Mouse (Mus musculus): ENCODE measurements around the gene Cep131. TPM values are rescaled to one million over a fixed set of nuclear protein-coding genes. Genes with fewer than 3 reads are reported as not detected.

Cep131 gene
- polyA plus RNA-seq, 1 experiment from 2014 or later = 3.1 TPM

- H3K4me3 ChIP-seq (ENCODE audit: low read depth, low read length) = no peak overlapping the region
- H3K4me2 ChIP-seq (ENCODE audit: low read depth, low read length) = peak overlapping the region; percentile 63
- 41% methylated on average over 7 of the region's 7 CpGs for WGBS (ENCODE audit: insufficient replicate concordance)
- TF ChIP-seq CTCF (IDR thresholded peaks at IDR 0.05; ENCODE audit: low read depth) = no peak
- no peak for TF ChIP-seq EP300 (IDR thresholded peaks at IDR 0.05; ENCODE audit: low read depth)
- DNase-seq (no peak), ATAC-seq (no peak)
- H3K27me3 ChIP-seq (ENCODE audit: insufficient read depth, low read length) = peaks cover 19% of the 10 kb centered on the region
- H3K36me3 ChIP-seq (replicated peaks; ENCODE audit: insufficient read depth, low read length) = no peaks in the 10 kb centered on the region
- H3K9me3 ChIP-seq (ENCODE audit: low read length) = no peaks in the 10 kb centered on the region
- peaks cover 13% of the 10 kb centered on the region for H3K4me1 ChIP-seq (ENCODE audit: insufficient read depth)
- H3K9ac ChIP-seq (replicated peaks) = no peak overlapping the region; the same call in 1 of the 2 replicates
- H3K27ac ChIP-seq (ENCODE audit: low read depth) = peak overlapping the region; percentile 88
Observed at GRCm38 (mm10) chr11:120042141-120042838, 44.3 kb downstream of the Cep131 start.

GRCm38 (mm10) chr11:120041191-120042123 lies 45.2 kb downstream of the Cep131 start:
- peak overlapping the region; percentile 63 for H3K4me2 ChIP-seq (ENCODE audit: low read depth, low read length)
- peak overlapping the region; percentile 88 for H3K27ac ChIP-seq (ENCODE audit: low read depth)
- peak overlapping the region; percentile 12 for H3K9ac ChIP-seq (replicated peaks)
- H3K36me3 ChIP-seq (replicated peaks; ENCODE audit: insufficient read depth, low read length) = no peaks in the 10 kb centered on the region
- H3K9me3 ChIP-seq (ENCODE audit: low read length) = no peaks in the 10 kb centered on the region
- H3K4me3 ChIP-seq (ENCODE audit: low read depth, low read length) = peak overlapping the region; percentile 37
- DNase-seq (peak; percentile 74), ATAC-seq (peak; percentile 74)
- H3K27me3 ChIP-seq (ENCODE audit: insufficient read depth, low read length) = peaks cover 11% of the 10 kb centered on the region
- TF ChIP-seq EP300 (IDR thresholded peaks at IDR 0.05; ENCODE audit: low read depth) (no peak), CTCF (IDR thresholded peaks at IDR 0.05; ENCODE audit: low read depth) (no peak)
- WGBS (ENCODE audit: insufficient replicate concordance) = 43% methylated on average over 13 of the region's 13 CpGs
- peaks cover 10% of the 10 kb centered on the region for H3K4me1 ChIP-seq (ENCODE audit: insufficient read depth)

GRCm38 (mm10) chr11:120040440-120040839 lies 46.2 kb downstream of the Cep131 start:
- Histone ChIP-seq H3K36me3 (replicated peaks; ENCODE audit: insufficient read depth, low read length) (no peaks in the 10 kb centered on the region), H3K9me3 (ENCODE audit: low read length) (no peaks in the 10 kb centered on the region), H3K9ac (replicated peaks) (peak overlapping the region; percentile 12; the same call in 1 of the 2 replicates), H3K4me3 (ENCODE audit: low read depth, low read length) (no peak overlapping the region; the same call in 1 of the 2 replicates), H3K27ac (ENCODE audit: low read depth) (peak overlapping the region; percentile 88), H3K4me1 (ENCODE audit: insufficient read depth) (peaks cover 10% of the 10 kb centered on the region), H3K27me3 (ENCODE audit: insufficient read depth, low read length) (0 out of 2 replicates have a peak, but pooled peaks cover 2% of the 10 kb centered on the region), H3K4me2 (ENCODE audit: low read depth, low read length) (peak overlapping the region; percentile 63)
- no peak for TF ChIP-seq CTCF (IDR thresholded peaks at IDR 0.05; ENCODE audit: low read depth)
- no peak for TF ChIP-seq EP300 (IDR thresholded peaks at IDR 0.05; ENCODE audit: low read depth)
- 43% methylated on average over 8 of the region's 8 CpGs for WGBS (ENCODE audit: insufficient replicate concordance)
- ATAC-seq (no peak), DNase-seq (no peak)

GRCm38 (mm10) chr11:120039581-120039980 lies 47.0 kb downstream of the Cep131 start:
- no peak for DNase-seq
- peak overlapping the region; percentile 80 for H3K27ac ChIP-seq (ENCODE audit: low read depth)
- WGBS (ENCODE audit: insufficient replicate concordance) = 30% methylated on average over 4 of the region's 4 CpGs

GRCm38 (mm10) chr11:120034762-120035161 lies 51.9 kb downstream of the Cep131 start:
- no peak for TF ChIP-seq EP300 (IDR thresholded peaks at IDR 0.05; ENCODE audit: low read depth)
- no peak for TF ChIP-seq CTCF (IDR thresholded peaks at IDR 0.05; ENCODE audit: low read depth)
- 44% methylated on average over 5 of the region's 5 CpGs for WGBS (ENCODE audit: insufficient replicate concordance)
- peak; percentile 51 for DNase-seq

More at GRCm38 (mm10) chr11:120039581-120039980, 47.0 kb downstream of the Cep131 start:
- no peak for ATAC-seq
- no peaks in the 10 kb centered on the region for H3K36me3 ChIP-seq (replicated peaks; ENCODE audit: insufficient read depth, low read length)
- H3K4me2 ChIP-seq (ENCODE audit: low read depth, low read length) = peak overlapping the region; percentile 63; the same call in 1 of the 2 replicates
- no peak overlapping the region for H3K4me3 ChIP-seq (ENCODE audit: low read depth, low read length)
- H3K9ac ChIP-seq (replicated peaks) = no peak overlapping the region; the same call in 1 of the 2 replicates
- H3K9me3 ChIP-seq (ENCODE audit: low read length) = no peaks in the 10 kb centered on the region
- no peaks in the 10 kb centered on the region for H3K27me3 ChIP-seq (ENCODE audit: insufficient read depth, low read length)
- H3K4me1 ChIP-seq (ENCODE audit: insufficient read depth) = peaks cover 10% of the 10 kb centered on the region
- no peak for TF ChIP-seq CTCF (IDR thresholded peaks at IDR 0.05; ENCODE audit: low read depth)

GRCm38 (mm10) chr11:120034306-120034705 lies 52.3 kb downstream of the Cep131 start:
- ATAC-seq = no peak
- Histone ChIP-seq H3K9me3 (ENCODE audit: low read length) (no peaks in the 10 kb centered on the region), H3K27ac (ENCODE audit: low read depth) (no peak overlapping the region), H3K9ac (replicated peaks) (no peak overlapping the region), H3K4me3 (ENCODE audit: low read depth, low read length) (no peak overlapping the region), H3K27me3 (ENCODE audit: insufficient read depth, low read length) (no peaks in the 10 kb centered on the region), H3K4me2 (ENCODE audit: low read depth, low read length) (no peak overlapping the region), H3K36me3 (replicated peaks; ENCODE audit: insufficient read depth, low read length) (no peaks in the 10 kb centered on the region), H3K4me1 (ENCODE audit: insufficient read depth) (peaks cover 6% of the 10 kb centered on the region)
- TF ChIP-seq CTCF (IDR thresholded peaks at IDR 0.05; ENCODE audit: low read depth) (no peak), EP300 (IDR thresholded peaks at IDR 0.05; ENCODE audit: low read depth) (no peak)
- DNase-seq = no peak
- WGBS (ENCODE audit: insufficient replicate concordance) = 38% methylated on average over 3 of the region's 3 CpGs

More at GRCm38 (mm10) chr11:120034762-120035161, 51.9 kb downstream of the Cep131 start:
- no peaks in the 10 kb centered on the region for H3K36me3 ChIP-seq (replicated peaks; ENCODE audit: insufficient read depth, low read length)
- H3K9ac ChIP-seq (replicated peaks) = no peak overlapping the region
- H3K9me3 ChIP-seq (ENCODE audit: low read length) = no peaks in the 10 kb centered on the region
- no peak overlapping the region for H3K4me3 ChIP-seq (ENCODE audit: low read depth, low read length)
- H3K4me2 ChIP-seq (ENCODE audit: low read depth, low read length) = peak overlapping the region; percentile 38; the same call in 1 of the 2 replicates
- H3K27ac ChIP-seq (ENCODE audit: low read depth) = peak overlapping the region; percentile 74
- no peaks in the 10 kb centered on the region for H3K27me3 ChIP-seq (ENCODE audit: insufficient read depth, low read length)
- H3K4me1 ChIP-seq (ENCODE audit: insufficient read depth) = peaks cover 2% of the 10 kb centered on the region
- peak; percentile 59; the same call in 1 of the 2 replicates for ATAC-seq

Data from liver, postnatal 0 days (tissue).